Mouse (Mus musculus) liver, embryonic 13.5 days (tissue): Measurements from ENCODE around the gene Prkar1b. TPM values are rescaled to one million over a fixed set of nuclear protein-coding genes. Genes with fewer than 3 reads are reported as not detected.

Experiments used
- ATAC-seq: fragments of 200-750 bp; cut with Nextera tagmentation; 2 replicates; pipeline ENCODE4 v1.8.0; 2017; ENCODE audit warnings: low read depth, mild to moderate bottlenecking, moderate number of reproducible peaks, moderate library complexity
- DNase-seq: peaks from one replicate; pipeline ENCODE4 v3.0.0; 2022
- H3K27ac ChIP-seq: fragments of 300-500 bp; sonication (generic); 2 replicates; pipeline ENCODE4 v1.5.1; 2015; ENCODE audit warnings: moderate library complexity, mild to moderate bottlenecking, inconsistent platforms
- H3K27me3 ChIP-seq: fragments of 300-500 bp; sonication (generic); 2 replicates; pipeline ENCODE4 v1.6.1; 2015; ENCODE audit warnings: mild to moderate bottlenecking, inconsistent platforms
- H3K36me3 ChIP-seq: fragments of 300-500 bp; sonication (generic); 2 replicates; pipeline ENCODE4 v1.6.1; 2015; ENCODE audit warnings: mild to moderate bottlenecking, inconsistent platforms
- H3K4me1 ChIP-seq: fragments of 300-500 bp; sonication (generic); replicated peaks from 2 replicates; pipeline ENCODE4 v1.6.1; 2015; ENCODE audit warnings: inconsistent platforms
- H3K4me2 ChIP-seq: fragments of 300-500 bp; sonication (generic); 2 replicates; pipeline ENCODE4 v1.6.1; 2015; ENCODE audit warnings: inconsistent platforms, mild to moderate bottlenecking, moderate library complexity
- H3K4me3 ChIP-seq: fragments of 300-500 bp; sonication (generic); replicated peaks from 2 replicates; pipeline ENCODE4 v1.5.1; 2015; ENCODE audit warnings: mild to moderate bottlenecking, inconsistent platforms
- H3K9ac ChIP-seq: fragments of 300-500 bp; sonication (generic); 2 replicates; pipeline ENCODE4 v1.6.1; 2015; ENCODE audit warnings: mild to moderate bottlenecking, inconsistent platforms
- H3K9me3 ChIP-seq: fragments of 300-500 bp; sonication (generic); replicated peaks from 2 replicates; pipeline ENCODE4 v1.6.1; 2016; ENCODE audit warnings: inconsistent platforms
- WGBS: fragments of 180-500 bp; shearing (Covaris S2); methylation state at CpG from one replicate; pipeline ENCODE4 v1.1.7; 2015; ENCODE audit not compliant: insufficient replicate concordance; 5-methylcytosine and 5-hydroxymethylcytosine counted together
- polyA plus RNA-seq: library from polyadenylated mRNA; unstranded; fragments of >200 nt; fragmentation: Nextera tagmentation; extraction: Ambion mirVana; gene quantifications from 2 replicates; pipeline ENCODE4 v1.2.1, GENCODE M21; 2015

Gene Prkar1b
- polyA plus RNA-seq, 1 experiment from 2014 or later: 2.6 TPM

DNA sequence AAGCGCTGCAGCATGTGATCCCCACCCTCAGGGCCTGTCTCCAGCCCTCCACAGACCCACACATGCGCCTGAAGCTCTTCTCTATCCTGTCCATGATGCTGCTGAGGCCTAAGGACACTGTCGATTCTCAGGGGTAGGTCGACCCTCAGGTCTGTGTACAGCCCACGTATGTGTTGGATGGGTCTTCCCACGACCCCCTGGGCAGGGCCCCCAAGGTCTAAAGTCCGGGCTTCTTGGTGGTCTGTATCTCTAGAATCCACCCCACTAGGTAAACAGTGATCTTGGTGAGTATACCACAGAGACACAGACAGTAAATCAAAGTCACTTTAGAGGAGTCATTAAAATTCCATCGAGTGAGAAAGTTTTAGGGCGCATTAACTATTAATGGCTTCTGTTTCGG, 24.3 kb upstream of the Prkar1b start:
- no peak overlapping the region for H3K27ac ChIP-seq
- peaks cover 65% of the 10 kb centered on the region for H3K36me3 ChIP-seq
- H3K9ac ChIP-seq: no peak overlapping the region

GRCm38 (mm10) chr5:139171929-139172328, 22.1 kb upstream of the Prkar1b start:
- H3K4me2 ChIP-seq: no peak overlapping the region
- WGBS: 73% methylated on average over 4 of the region's 4 CpGs

More for the DNA sequence above, 24.3 kb upstream of the Prkar1b start:
- H3K9me3 ChIP-seq: no peaks in the 10 kb centered on the region
- no peak overlapping the region for H3K4me2 ChIP-seq
- no peak overlapping the region for H3K4me3 ChIP-seq
- ATAC-seq: no peak
- DNase-seq: no peak
- 65% methylated on average over 10 of the region's 10 CpGs for WGBS
- 0 out of 2 replicates have a peak, but pooled peaks cover 2% of the 10 kb centered on the region for H3K4me1 ChIP-seq
- no peaks in the 10 kb centered on the region for H3K27me3 ChIP-seq

GRCm38 (mm10) chr5:139167548-139167947, 17.7 kb upstream of the Prkar1b start:
- Histone ChIP-seq H3K4me3 (no peak overlapping the region), H3K27ac (peak overlapping the region; percentile 39; the same call in 1 of the 2 replicates), H3K4me1 (peaks cover 23% of the 10 kb centered on the region), H3K36me3 (peaks cover 69% of the 10 kb centered on the region), H3K4me2 (no peak overlapping the region), H3K9ac (no peak overlapping the region), H3K27me3 (no peaks in the 10 kb centered on the region), H3K9me3 (no peaks in the 10 kb centered on the region)
- ATAC-seq: no peak
- 44% methylated on average over 1 of the region's 1 CpGs for WGBS
- no peak for DNase-seq

More at GRCm38 (mm10) chr5:139171929-139172328, 22.1 kb upstream of the Prkar1b start:
- no peak overlapping the region for H3K4me3 ChIP-seq
- DNase-seq (no peak), ATAC-seq (no peak)
- no peak overlapping the region for H3K9ac ChIP-seq
- no peak overlapping the region for H3K27ac ChIP-seq
- H3K36me3 ChIP-seq: peaks cover 64% of the 10 kb centered on the region
- no peaks in the 10 kb centered on the region for H3K9me3 ChIP-seq
- no peaks in the 10 kb centered on the region for H3K27me3 ChIP-seq
- H3K4me1 ChIP-seq: peaks cover 9% of the 10 kb centered on the region

DNA sequence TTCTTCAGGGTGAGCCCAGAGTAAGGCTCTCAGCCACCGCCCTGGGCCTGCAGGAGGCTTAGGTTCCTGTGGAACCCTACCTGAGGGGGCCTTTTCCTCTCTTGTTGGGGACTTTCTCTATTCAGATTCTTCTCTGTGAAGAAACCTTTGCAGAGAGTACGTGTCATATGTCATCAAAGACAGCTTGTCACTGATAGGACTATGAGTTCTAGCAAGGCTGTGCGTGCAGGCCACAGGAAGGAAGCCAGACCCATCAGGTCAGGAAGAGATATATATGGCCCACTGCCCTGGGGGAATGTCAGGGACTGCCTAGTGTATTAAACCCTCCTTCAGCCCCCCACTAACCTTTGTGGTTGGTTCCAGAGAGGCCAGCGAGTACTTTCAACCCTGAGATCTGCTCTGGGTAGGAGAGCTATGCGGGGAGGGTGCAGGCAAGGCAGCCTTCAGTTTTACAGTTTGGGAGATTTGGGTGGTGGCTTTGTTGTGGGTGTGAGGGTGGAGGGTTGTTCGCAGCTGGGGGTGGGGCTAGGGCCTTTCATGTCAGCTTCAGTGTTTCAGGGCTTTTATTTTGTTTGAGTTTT, 17.1 kb upstream of the Prkar1b start:
- ATAC-seq (peak; percentile 55), DNase-seq (peak; percentile 8)
- no peaks in the 10 kb centered on the region for H3K27me3 ChIP-seq
- no peak overlapping the region for H3K9ac ChIP-seq
- peaks cover 30% of the 10 kb centered on the region for H3K4me1 ChIP-seq
- 0 out of 2 replicates have a peak overlapping the region, but pooled peaks have one; percentile 39 for H3K27ac ChIP-seq
- H3K4me2 ChIP-seq: peak overlapping the region; percentile 13; the same call in 1 of the 2 replicates
- H3K9me3 ChIP-seq: no peaks in the 10 kb centered on the region
- 19% methylated on average over 6 of the region's 6 CpGs for WGBS
- H3K4me3 ChIP-seq: no peak overlapping the region
- peaks cover 68% of the 10 kb centered on the region for H3K36me3 ChIP-seq

- whole genome bisulfite sequencing: 30% methylated on average over 10 of the region's 10 CpGs
- Histone ChIP-seq H3K9ac (no peak overlapping the region), H3K27ac (no peak overlapping the region), H3K4me3 (no peak overlapping the region), H3K36me3 (peaks cover 49% of the 10 kb centered on the region), H3K9me3 (no peaks in the 10 kb centered on the region), H3K4me1 (peaks cover 25% of the 10 kb centered on the region), H3K27me3 (no peaks in the 10 kb centered on the region), H3K4me2 (no peak overlapping the region)
- DNase-seq: no peak
- no peak for ATAC-seq
Observed at GRCm38 (mm10) chr5:139161632-139162031, 11.8 kb upstream of the Prkar1b start.

- no peak overlapping the region for H3K9ac ChIP-seq
- no peaks in the 10 kb centered on the region for H3K27me3 ChIP-seq
- no peak overlapping the region for H3K4me3 ChIP-seq
- no peak overlapping the region for H3K27ac ChIP-seq
- no peak overlapping the region for H3K4me2 ChIP-seq
- H3K4me1 ChIP-seq: peaks cover 20% of the 10 kb centered on the region
- ATAC-seq: no peak
- peaks cover 50% of the 10 kb centered on the region for H3K36me3 ChIP-seq
- H3K9me3 ChIP-seq: no peaks in the 10 kb centered on the region
- DNase-seq: no peak
- WGBS: 63% methylated on average over 8 of the region's 8 CpGs
Observed at GRCm38 (mm10) chr5:139160899-139161298, 11.1 kb upstream of the Prkar1b start.

DNA sequence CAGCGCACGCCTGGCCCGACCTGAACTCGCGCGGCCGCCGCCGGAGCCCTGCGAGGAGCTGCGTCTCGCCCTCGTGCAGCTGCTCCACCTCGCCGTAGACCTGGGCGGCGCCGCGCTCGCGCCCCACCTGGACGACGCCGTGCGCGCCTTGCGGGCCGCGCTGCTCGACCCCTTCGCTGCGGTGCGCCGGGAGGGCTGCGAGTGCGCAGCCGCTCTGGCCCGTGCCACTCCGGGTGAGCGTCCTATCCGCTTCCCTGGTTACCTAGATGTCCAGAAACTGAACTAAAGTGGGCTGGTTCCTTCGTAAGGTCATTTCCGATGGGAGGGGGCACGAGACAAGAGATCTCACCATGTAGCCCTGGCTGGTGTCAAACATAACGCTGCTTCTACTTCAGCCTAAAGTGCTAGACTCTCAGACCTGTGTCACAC, 816 bp upstream of the Prkar1b start:
- Histone ChIP-seq H3K4me2 (peak overlapping the region; percentile 85), H3K27ac (peak overlapping the region; percentile 40; the same call in 1 of the 2 replicates), H3K27me3 (no peaks in the 10 kb centered on the region), H3K4me3 (peak overlapping the region; percentile 88), H3K9ac (peak overlapping the region; percentile 80), H3K36me3 (peaks cover 35% of the 10 kb centered on the region), H3K9me3 (no peaks in the 10 kb centered on the region), H3K4me1 (peaks cover 30% of the 10 kb centered on the region)
- WGBS: under 1% methylated on average over 45 of the region's 45 CpGs
- ATAC-seq (peak; percentile 35), DNase-seq (peak; percentile 44)

DNA sequence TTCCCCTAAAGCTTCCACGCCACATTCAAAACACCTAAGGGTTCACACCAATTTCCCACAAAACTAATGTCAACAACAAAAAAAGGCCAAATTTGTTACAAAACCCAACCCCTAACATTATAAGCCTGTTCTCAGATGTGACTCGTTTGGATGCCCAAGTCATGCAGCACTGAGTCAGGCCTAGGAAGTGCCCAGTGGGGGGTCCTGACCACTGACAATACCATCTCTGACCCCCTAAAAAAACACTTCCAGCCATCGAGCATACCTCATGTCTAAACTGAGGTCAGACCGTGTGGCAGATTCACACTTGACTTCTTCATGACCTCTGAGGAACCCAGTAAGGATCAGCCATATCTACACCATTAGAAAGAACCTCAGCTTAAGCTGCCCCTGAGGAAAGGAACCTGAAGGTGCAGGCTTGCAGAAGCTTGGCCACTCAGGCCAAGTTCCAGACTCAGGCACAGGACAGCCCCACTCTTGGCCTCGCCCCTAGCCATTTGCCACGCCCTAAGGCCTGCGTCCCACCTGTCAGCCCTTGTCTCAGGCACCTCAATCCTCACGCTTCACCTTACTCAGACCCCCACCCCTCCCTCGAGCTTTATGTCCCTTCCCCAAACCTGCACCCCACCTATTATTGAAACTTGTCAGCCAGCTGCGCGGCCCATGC, 662 bp downstream of the Prkar1b start:
- Histone ChIP-seq H3K27ac (peak overlapping the region; percentile 60; the same call in 1 of the 2 replicates), H3K9me3 (no peaks in the 10 kb centered on the region), H3K4me2 (peak overlapping the region; percentile 85), H3K4me3 (peak overlapping the region; percentile 88), H3K27me3 (no peaks in the 10 kb centered on the region), H3K9ac (peak overlapping the region; percentile 65), H3K4me1 (peaks cover 30% of the 10 kb centered on the region), H3K36me3 (peaks cover 22% of the 10 kb centered on the region)
- ATAC-seq: peak; percentile 14; the same call in 1 of the 2 replicates
- WGBS: 21% methylated on average over 11 of the region's 11 CpGs
- DNase-seq: no peak

- WGBS: 78% methylated on average over 14 of the region's 14 CpGs
- H3K36me3 ChIP-seq: peaks cover 5% of the 10 kb centered on the region
- no peak overlapping the region for H3K4me3 ChIP-seq
- H3K27ac ChIP-seq: no peak overlapping the region
- no peak overlapping the region for H3K9ac ChIP-seq
- H3K4me1 ChIP-seq: peaks cover 30% of the 10 kb centered on the region
- no peak overlapping the region for H3K4me2 ChIP-seq
- DNase-seq: no peak
- no peaks in the 10 kb centered on the region for H3K27me3 ChIP-seq
- no peak for ATAC-seq
- no peaks in the 10 kb centered on the region for H3K9me3 ChIP-seq
Observed at GRCm38 (mm10) chr5:139147178-139148078, 2.4 kb downstream of the Prkar1b start.

DNA sequence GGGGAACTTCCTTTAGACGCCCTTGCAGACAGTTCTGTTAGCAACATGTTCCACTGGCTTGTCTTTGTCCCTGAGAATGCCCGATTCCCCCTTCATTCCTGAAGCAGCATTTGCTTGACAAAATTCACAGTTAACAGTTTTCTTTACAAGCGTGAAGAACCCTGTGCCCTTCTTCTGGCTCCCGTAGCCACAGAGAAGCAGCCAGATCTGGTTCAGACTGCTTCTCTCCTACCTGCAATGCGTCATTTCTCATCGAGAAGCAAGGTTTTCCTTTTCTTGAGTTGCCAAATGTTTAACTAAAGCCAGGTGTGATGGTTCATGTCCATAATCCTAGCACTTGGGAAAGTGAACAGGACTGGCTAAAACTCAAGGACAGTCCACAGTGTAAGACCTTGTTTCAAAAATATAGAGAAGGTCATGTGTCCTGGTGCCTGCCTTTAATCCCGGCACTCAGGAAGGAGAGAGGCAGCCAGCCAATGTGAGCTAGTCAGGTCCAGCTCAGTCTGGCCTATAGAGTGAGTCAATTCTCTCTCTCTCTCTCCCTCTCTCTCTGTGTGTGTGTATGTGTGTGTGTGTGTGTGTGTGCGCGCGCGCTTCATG, 3.2 kb downstream of the Prkar1b start:
- WGBS: 86% methylated on average over 11 of the region's 11 CpGs
- Histone ChIP-seq H3K4me1 (peaks cover 26% of the 10 kb centered on the region), H3K27ac (no peak overlapping the region), H3K27me3 (no peaks in the 10 kb centered on the region), H3K4me3 (no peak overlapping the region), H3K4me2 (no peak overlapping the region), H3K36me3 (no peaks in the 10 kb centered on the region), H3K9me3 (no peaks in the 10 kb centered on the region), H3K9ac (no peak overlapping the region)
- ATAC-seq: no peak
- DNase-seq: no peak

DNA sequence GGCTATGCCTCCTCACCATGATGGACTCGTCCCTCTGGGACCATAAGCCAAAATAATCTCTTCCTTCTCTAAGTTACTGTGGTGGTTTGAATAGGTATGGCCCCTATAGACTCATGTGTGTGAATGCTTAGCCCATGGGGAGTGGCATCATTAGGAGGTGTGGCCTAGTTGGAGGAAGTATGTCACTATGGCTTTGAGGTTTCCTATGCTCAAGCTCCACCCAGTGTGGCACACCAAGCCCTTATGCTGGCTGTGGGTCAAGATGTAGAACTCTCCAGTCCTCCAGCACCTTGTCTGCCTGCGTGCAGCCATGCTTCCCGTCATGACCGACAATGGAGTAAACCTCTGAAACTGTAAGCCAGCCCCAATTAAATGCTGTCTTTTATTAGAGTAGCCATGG, 4.1 kb downstream of the Prkar1b start:
- H3K27me3 ChIP-seq: no peaks in the 10 kb centered on the region
- no peak for DNase-seq
- H3K9ac ChIP-seq: no peak overlapping the region
- H3K4me1 ChIP-seq: peaks cover 17% of the 10 kb centered on the region
- no peak for ATAC-seq
- 79% methylated on average over 4 of the region's 4 CpGs for WGBS
- no peaks in the 10 kb centered on the region for H3K9me3 ChIP-seq
- H3K4me3 ChIP-seq: no peak overlapping the region
- no peaks in the 10 kb centered on the region for H3K36me3 ChIP-seq
- no peak overlapping the region for H3K27ac ChIP-seq
- no peak overlapping the region for H3K4me2 ChIP-seq
